Mouse (Mus musculus) bone marrow macrophage, adult 2 months (primary cell): ENCODE results near the gene Bcorl1.

Experiments
- CTCF ChIP-seq: IDR thresholded peaks from 2 replicates; pipeline ENCODE4 v1.5.1; 2012; ENCODE audit warnings: low read depth, mild to moderate bottlenecking, low read length, moderate library complexity
- POLR2A ChIP-seq: IDR thresholded peaks from 2 replicates; pipeline ENCODE4 v1.6.1; 2012; ENCODE audit warnings: mild to moderate bottlenecking, low read depth, low read length, borderline replicate concordance

DNA sequence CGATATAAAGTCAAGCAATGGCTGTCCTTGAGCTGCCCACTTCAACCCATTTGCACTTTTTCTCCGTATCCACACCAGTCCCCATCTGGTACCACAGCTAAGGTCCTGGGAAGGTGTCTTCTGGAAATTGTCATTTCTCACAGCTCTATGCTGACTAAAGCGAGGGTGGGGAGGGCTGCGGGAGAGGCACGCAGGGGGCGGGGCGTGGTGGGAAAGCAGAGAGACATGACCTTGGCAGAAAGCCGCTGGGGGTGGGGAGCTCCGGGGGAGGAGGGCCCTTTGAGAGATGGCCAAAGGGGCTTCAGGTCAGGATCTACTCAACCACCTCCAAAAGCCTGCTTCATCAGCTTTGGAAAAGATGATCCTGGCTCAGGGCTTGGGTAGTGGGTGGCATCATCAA, 113.9 kb downstream of the Bcorl1 start:
- no peak for TF ChIP-seq CTCF
- no peak for TF ChIP-seq POLR2A
